Mouse (Mus musculus): Measurements from ENCODE around the gene Ctsll3. TPM values are rescaled to one million over a fixed set of nuclear protein-coding genes. Genes with fewer than 3 reads are reported as not detected.

The Ctsll3 gene
- total and polyA plus RNA-seq, 2 experiments from 2014 or later = not detected

DNA sequence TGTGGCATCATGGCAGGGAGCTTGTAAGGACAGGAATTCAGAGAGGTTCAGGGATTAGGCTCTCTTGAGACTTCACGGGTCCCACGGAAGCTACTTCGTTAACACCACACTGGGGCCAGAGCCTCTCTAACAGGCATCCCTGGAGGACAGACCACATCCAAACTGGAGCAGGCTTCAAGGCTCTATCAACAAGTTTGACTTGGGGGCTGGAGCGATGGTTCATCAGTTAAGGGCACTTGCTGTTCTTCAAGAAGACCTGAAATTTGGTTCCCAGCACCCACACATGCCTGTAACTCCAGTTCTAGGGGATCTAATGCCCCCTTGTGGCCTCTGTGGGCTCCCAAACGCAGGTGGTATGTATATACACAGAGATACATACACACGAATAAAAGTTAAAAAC, 49.4 kb downstream of the Ctsll3 start:
- Histone ChIP-seq H3K27me3 (ENCODE audit: insufficient read depth, low read length) (no peaks in the 10 kb centered on the region), H3K4me2 (ENCODE audit: low read depth, low read length) (no peak overlapping the region), H3K4me3 (ENCODE audit: low read length) (no peak overlapping the region), H3K4me1 (ENCODE audit: insufficient read depth, low read length) (no peaks in the 10 kb centered on the region), H3K36me3 (ENCODE audit: insufficient read depth, low read length) (peaks cover 63% of the 10 kb centered on the region), H3K9me3 (ENCODE audit: low read length) (no peaks in the 10 kb centered on the region), H3K9ac (replicated peaks; ENCODE audit: low read length) (no peak overlapping the region), H3K27ac (no peak overlapping the region)
- 95% methylated on average over 6 of the region's 6 CpGs for WGBS
- no peak for DNase-seq (ENCODE audit: low spot score)
- no peak for TF ChIP-seq CTCF (IDR thresholded peaks at IDR 0.05; ENCODE audit: low read depth)
- ATAC-seq = no peak

GRCm38 (mm10) chr13:60750930-60751329, 51.7 kb downstream of the Ctsll3 start:
- H3K36me3 ChIP-seq (ENCODE audit: insufficient read depth, low read length) = peaks cover 51% of the 10 kb centered on the region
- no peaks in the 10 kb centered on the region for H3K4me1 ChIP-seq (ENCODE audit: insufficient read depth, low read length)
- ATAC-seq = no peak
- TF ChIP-seq CTCF (IDR thresholded peaks at IDR 0.05; ENCODE audit: low read depth) = no peak
- H3K4me3 ChIP-seq (ENCODE audit: low read length) = no peak overlapping the region
- H3K9me3 ChIP-seq (ENCODE audit: low read length) = no peaks in the 10 kb centered on the region
- 87% methylated on average over 7 of the region's 7 CpGs for WGBS
- no peak overlapping the region for H3K27ac ChIP-seq
- no peak overlapping the region for H3K9ac ChIP-seq (replicated peaks; ENCODE audit: low read length)
- no peaks in the 10 kb centered on the region for H3K27me3 ChIP-seq (ENCODE audit: insufficient read depth, low read length)
- DNase-seq (ENCODE audit: low spot score) = no peak
- no peak overlapping the region for H3K4me2 ChIP-seq (ENCODE audit: low read depth, low read length)

GRCm38 (mm10) chr13:60748556-60748955, 54.1 kb downstream of the Ctsll3 start:
- ATAC-seq (0 out of 2 replicates have a peak, but pooled peaks have one; percentile 15), DNase-seq (ENCODE audit: low spot score) (peak; percentile 33)
- H3K4me3 ChIP-seq (ENCODE audit: low read length) = no peak overlapping the region
- no peaks in the 10 kb centered on the region for H3K4me1 ChIP-seq (ENCODE audit: insufficient read depth, low read length)
- no peaks in the 10 kb centered on the region for H3K9me3 ChIP-seq (ENCODE audit: low read length)
- no peak overlapping the region for H3K27ac ChIP-seq
- H3K36me3 ChIP-seq (ENCODE audit: insufficient read depth, low read length) = peaks cover 48% of the 10 kb centered on the region
- TF ChIP-seq CTCF (IDR thresholded peaks at IDR 0.05; ENCODE audit: low read depth) = peak; percentile 73
- no peak overlapping the region for H3K4me2 ChIP-seq (ENCODE audit: low read depth, low read length)
- H3K9ac ChIP-seq (replicated peaks; ENCODE audit: low read length) = no peak overlapping the region
- no peaks in the 10 kb centered on the region for H3K27me3 ChIP-seq (ENCODE audit: insufficient read depth, low read length)
- WGBS = 84% methylated on average over 2 of the region's 2 CpGs

Other genes starting within 250 kb of the Ctsll3 start
- 63.1 and 70.0 TPM in 2 replicates for gene Dapk1, start 200.9 kb downstream of the Ctsll3 start, total RNA-seq (2014; rRNA removed)
- gene Dapk1, start 200.9 kb downstream of the Ctsll3 start, polyA plus RNA-seq (2015; fragmentation: Nextera tagmentation; extraction: Ambion mirVana) = 25.1 and 25.7 TPM in 2 replicates
- gene BC051665, start 16.5 kb downstream of the Ctsll3 start, total RNA-seq (2014; rRNA removed) = not detected in 2 replicates
- gene BC051665, start 16.5 kb downstream of the Ctsll3 start, polyA plus RNA-seq (2015; fragmentation: Nextera tagmentation; extraction: Ambion mirVana) = not detected in 2 replicates
- 0.68 TPM in 1 of 2 replicates, not detected in the other for gene 4930486L24Rik, start 61.6 kb upstream of the Ctsll3 start, total RNA-seq (2014; rRNA removed)
- 0.14 TPM in 1 of 2 replicates, not detected in the other for gene 4930486L24Rik, start 61.6 kb upstream of the Ctsll3 start, polyA plus RNA-seq (2015; fragmentation: Nextera tagmentation; extraction: Ambion mirVana)
- gene Gm49392, start 94.0 kb upstream of the Ctsll3 start, total RNA-seq (2014; rRNA removed) = not detected in 2 replicates
- gene Gm49392, start 94.0 kb upstream of the Ctsll3 start, polyA plus RNA-seq (2015; fragmentation: Nextera tagmentation; extraction: Ambion mirVana) = 0.33 TPM in 1 of 2 replicates, not detected in the other
- gene Ctla2b, start 94.6 kb upstream of the Ctsll3 start, total RNA-seq (2014; rRNA removed) = 0.84 and 4.3 TPM in 2 replicates
- gene Ctla2b, start 94.6 kb upstream of the Ctsll3 start, polyA plus RNA-seq (2015; fragmentation: Nextera tagmentation; extraction: Ambion mirVana) = 0.86 and 1.3 TPM in 2 replicates
- not detected in 2 replicates for gene Tpbpb, start 102.0 kb upstream of the Ctsll3 start, total RNA-seq (2014; rRNA removed)
- not detected in 2 replicates for gene Tpbpb, start 102.0 kb upstream of the Ctsll3 start, polyA plus RNA-seq (2015; fragmentation: Nextera tagmentation; extraction: Ambion mirVana)
- not detected in 2 replicates for gene Gm49393, start 132.7 kb upstream of the Ctsll3 start, total RNA-seq (2014; rRNA removed)
- gene Gm49393, start 132.7 kb upstream of the Ctsll3 start, polyA plus RNA-seq (2015; fragmentation: Nextera tagmentation; extraction: Ambion mirVana) = not detected in 2 replicates
- 4.1 TPM in 1 of 2 replicates, not detected in the other for gene Gm49391, start 133.7 kb upstream of the Ctsll3 start, total RNA-seq (2014; rRNA removed)
- 0.88 TPM in 2 replicates for gene Gm49391, start 133.7 kb upstream of the Ctsll3 start, polyA plus RNA-seq (2015; fragmentation: Nextera tagmentation; extraction: Ambion mirVana)
- 4.3 and 15.3 TPM in 2 replicates for gene Ctla2a, start 133.8 kb upstream of the Ctsll3 start, total RNA-seq (2014; rRNA removed)
- 38.0 and 40.2 TPM in 2 replicates for gene Ctla2a, start 133.8 kb upstream of the Ctsll3 start, polyA plus RNA-seq (2015; fragmentation: Nextera tagmentation; extraction: Ambion mirVana)
- not detected in 2 replicates for gene Tpbpa, start 139.1 kb upstream of the Ctsll3 start, total RNA-seq (2014; rRNA removed)
- gene Tpbpa, start 139.1 kb upstream of the Ctsll3 start, polyA plus RNA-seq (2015; fragmentation: Nextera tagmentation; extraction: Ambion mirVana) = not detected in 2 replicates
- not detected in 2 replicates for gene Ctsj, start 203.1 kb upstream of the Ctsll3 start, total RNA-seq (2014; rRNA removed)
- gene Ctsj, start 203.1 kb upstream of the Ctsll3 start, polyA plus RNA-seq (2015; fragmentation: Nextera tagmentation; extraction: Ambion mirVana) = not detected in 2 replicates
- gene Ctsq, start 237.8 kb upstream of the Ctsll3 start, total RNA-seq (2014; rRNA removed) = not detected in 2 replicates
- not detected in 2 replicates for gene Ctsq, start 237.8 kb upstream of the Ctsll3 start, polyA plus RNA-seq (2015; fragmentation: Nextera tagmentation; extraction: Ambion mirVana)

All from hindbrain, postnatal 0 days (tissue).